Mouse (Mus musculus) right cerebral cortex, adult 18-20 months (tissue): ENCODE data around the gene Dnajb12.
"Not testable (repeated sequence)": the region's sequence is repeated elsewhere in the genome, so short reads cannot be mapped to it uniquely, and the experiment has no call there.

Experiments used
- DNase-seq: peaks from one replicate; pipeline ENCODE4 v3.0.0; 2022; ENCODE audit warnings: mixed read lengths

Dnajb12 gene

GRCm38 (mm10) chr10:59872651-59873050, 6.7 kb upstream of the Dnajb12 start:
- DNase-seq = not testable (repeated sequence)

DNA sequence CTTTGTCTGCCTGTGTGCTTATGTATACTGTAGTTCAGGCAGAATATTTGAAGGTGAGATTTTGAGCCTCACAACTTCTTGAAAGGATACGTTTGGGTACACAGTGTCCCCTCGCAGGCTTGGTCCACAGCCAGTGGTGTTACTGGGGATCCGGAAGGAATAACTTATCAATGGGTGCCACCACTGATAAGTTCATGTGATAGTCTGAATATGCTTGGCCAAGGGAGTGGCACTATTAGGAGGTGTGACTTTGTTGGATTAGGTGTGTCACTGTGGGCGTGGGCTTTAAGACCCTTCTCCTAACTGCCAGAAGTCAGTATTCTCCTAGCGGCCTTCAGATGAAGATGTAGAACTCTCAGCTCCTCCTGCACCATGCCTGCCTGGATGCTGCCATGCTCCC, 6.2 kb upstream of the Dnajb12 start:
- no peak for DNase-seq

DNA sequence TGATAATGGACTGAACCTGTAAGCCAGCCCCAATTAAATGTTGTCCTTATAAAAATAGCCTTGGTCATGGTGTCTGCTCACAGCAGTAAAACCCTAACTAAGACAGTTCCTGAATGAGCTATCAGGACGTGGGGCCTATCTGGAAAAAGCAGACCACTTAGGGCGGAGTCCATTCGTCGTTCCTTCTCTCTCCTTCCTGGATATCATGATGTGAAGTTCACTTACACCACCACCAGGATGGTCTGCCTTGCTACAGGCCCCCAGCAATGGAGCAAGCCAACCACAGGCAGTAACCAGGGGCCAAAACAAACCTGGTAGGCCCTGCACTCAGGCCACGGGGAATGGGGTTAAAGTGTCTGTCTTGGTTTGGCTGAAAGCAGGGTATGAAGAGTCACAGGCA, 5.7 kb upstream of the Dnajb12 start:
- no peak for DNase-seq

GRCm38 (mm10) chr10:59875396-59875795, 4.0 kb upstream of the Dnajb12 start:
- no peak for DNase-seq

DNA sequence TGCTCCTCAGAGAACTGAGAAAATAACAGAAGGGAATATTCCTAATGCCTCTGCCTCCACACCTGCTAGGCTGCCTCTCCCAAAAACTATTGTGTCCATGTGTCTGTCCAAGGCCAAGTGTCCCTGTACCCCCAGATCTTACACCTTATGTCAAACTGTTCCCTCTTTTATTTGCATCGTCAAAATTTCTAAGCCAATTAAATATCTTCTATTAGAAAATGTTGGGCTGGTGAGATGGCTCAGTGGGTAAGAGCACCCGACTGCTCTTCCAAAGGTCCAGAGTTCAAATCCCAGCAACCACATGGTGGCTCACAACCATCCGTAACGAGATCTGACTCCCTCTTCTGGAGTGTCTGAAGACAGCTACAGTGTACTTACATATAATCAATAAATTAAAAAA, 2.7 kb upstream of the Dnajb12 start:
- DNase-seq = not testable (repeated sequence)

DNA sequence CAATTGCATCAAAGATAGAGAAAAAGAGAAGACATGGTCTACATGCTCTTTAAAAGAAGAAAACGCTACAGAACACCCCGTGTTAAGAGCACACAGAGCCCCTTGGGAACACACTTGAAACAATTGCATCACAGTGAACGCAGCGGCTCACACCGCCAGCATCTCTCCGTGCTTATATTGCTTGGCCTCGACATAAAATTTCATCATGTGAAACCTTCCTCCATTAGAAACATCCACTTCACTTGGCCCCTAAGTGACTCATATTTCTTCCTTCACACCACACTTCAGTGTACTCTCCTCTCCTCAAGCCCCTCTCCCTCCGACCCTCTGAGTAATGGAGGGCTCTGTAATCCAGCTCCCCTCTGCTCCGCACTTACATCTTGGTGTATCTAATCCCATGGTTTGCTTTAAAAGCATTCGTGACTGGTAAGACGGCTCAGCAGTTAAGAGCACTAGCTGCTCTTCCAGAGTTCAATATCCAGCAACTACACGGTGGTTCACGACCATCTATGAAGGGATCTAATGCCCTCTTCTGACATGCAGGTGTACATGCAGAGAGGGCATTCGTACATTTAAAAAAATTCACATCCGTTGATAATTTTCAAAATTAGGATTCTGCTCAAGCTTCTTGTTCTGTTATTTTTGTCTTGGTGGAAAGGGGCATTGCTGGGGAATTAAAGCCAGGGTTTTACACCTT, 1.8 kb upstream of the Dnajb12 start:
- DNase-seq = no peak

GRCm38 (mm10) chr10:59878823-59879222, 533 bp upstream of the Dnajb12 start:
- peak; percentile 24 for DNase-seq

- no peak for DNase-seq
These were observed 652 bp downstream of the Dnajb12 start for GRCm38 (mm10) chr10:59880029-59880386.

DNA sequence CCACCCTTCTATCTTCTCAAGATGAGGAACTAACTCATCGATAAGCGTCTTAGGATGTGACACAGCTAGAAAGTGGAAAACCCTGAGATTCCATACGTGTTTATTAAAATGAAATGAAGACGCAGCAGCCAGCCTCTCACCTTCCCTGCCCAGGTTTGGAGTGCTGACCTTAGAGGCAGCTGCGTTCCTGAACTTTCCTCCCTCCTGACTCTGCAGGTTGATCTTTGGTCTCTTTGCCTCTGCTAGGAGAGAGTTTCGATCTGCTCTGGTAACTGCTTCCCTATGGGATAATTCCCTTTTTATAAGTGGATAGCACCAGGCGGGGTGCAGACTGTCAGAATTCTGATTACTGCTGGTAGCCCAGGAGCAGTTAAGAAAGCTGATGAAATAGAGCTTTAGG, 1.5 kb downstream of the Dnajb12 start:
- no peak for DNase-seq

- no peak for DNase-seq
These were observed 5.2 kb downstream of the Dnajb12 start for GRCm38 (mm10) chr10:59884327-59885173.

- no peak for DNase-seq
These were observed 6.1 kb downstream of the Dnajb12 start for GRCm38 (mm10) chr10:59885174-59886080.

- no peak for DNase-seq
These were observed 6.7 kb downstream of the Dnajb12 start for GRCm38 (mm10) chr10:59886081-59886466.

DNA sequence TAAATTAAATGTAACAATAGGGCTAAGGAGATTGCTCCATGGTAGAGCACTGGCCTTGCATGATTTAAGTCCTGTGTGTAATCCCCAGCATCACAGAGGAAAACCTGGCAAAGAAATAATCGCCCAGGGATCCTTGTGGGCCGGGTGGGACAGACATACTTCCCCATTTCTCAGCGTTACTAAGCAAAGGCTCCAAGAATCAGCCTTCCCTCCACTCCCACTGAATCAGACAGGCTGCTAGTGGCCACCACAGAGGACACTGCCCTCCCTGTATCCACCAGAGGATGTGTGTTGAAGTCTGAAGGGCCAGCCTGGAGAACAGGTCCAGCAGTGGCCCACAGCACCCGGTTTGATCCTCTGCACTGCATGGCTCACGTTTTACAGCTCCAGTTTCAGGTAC, 8.1 kb downstream of the Dnajb12 start:
- DNase-seq = no peak

DNA sequence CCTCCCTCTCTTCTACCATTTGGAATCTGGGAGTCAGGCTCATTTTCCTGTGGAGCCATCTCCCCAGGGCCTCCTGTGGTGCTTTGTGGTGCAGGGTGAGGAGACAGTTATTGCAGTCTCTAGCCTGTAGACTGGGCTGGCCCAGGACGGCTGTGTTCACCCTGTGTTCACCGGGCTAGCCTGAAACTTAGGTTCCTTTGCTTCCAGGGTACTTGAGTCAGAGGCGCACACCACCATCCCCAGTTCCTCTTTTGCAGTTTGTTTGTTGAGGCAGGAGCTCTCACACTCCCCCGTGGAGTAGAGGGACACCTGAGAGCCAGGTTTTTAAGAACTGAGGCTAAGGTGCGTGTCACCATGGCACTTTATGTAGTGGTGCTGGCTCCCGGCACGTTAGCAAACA, 10.0 kb downstream of the Dnajb12 start:
- DNase-seq = no peak

DNA sequence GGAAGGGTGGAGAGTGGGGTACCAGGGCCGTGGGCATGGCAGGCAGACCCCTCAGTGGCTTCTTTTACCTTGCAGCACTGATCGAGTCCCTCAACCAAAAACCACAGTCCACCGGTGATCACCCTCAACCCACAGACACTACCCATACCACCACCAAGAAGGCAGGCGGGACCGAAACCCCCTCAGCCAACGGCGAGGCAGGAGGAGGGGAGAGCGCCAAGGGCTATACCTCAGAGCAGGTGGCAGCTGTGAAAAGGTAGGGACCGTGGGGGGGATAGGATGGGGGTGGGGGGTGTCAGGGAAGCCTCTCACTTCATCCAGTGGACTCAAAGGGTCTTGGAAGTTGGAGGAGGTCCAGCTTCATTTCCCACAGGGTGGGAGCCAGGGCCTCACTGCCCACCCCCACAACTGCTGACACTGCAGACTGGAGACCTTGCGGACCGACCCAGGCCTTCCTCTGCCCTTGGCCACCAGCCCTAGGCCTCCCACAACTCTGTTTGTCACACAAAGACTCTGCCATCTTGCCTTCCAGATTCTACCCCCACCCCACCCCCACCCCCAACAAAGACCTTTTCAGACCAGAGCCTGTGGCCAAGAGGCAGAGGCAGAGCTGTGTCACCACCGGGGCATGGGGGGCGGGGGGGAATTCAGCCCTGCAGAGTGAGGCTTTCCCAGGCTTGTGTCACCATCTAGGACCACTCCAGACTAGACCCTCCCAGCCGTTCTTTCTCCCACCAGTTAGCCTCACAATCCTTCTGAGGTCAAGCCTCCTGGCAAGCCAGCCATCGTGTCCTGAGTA, 10.8 kb downstream of the Dnajb12 start:
- no peak for DNase-seq

- DNase-seq = peak; percentile 73
These were observed 13.6 kb downstream of the Dnajb12 start for GRCm38 (mm10) chr10:59892977-59893376.

GRCm38 (mm10) chr10:59894251-59895160, 15.2 kb downstream of the Dnajb12 start:
- peak; percentile 84 for DNase-seq

- no peak for DNase-seq
These were observed 16.3 kb downstream of the Dnajb12 start for GRCm38 (mm10) chr10:59895460-59896186.

GRCm38 (mm10) chr10:59896211-59896610, 16.9 kb downstream of the Dnajb12 start:
- DNase-seq = no peak

DNA sequence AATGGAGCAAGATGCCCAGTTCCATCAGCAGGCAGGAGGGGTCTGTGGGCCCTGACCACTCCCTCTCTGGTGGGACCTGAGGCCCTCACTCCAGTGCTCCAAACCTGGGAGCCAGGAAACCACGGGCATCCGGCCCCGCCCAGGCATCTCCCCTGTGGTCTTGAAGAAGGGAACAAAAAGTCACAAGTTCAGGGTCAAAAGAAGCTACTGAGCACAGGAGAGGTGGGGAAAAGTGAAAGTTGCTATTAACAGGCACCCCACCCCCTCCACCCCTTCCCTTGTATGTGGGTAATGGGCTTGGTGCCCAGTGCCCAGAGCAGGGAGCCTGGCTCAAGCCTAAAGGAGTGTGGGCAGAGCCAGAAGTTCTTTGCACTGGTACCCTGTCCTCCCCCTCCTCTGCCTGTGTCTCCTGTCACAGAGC, 17.6 kb downstream of the Dnajb12 start:
- no peak for DNase-seq

DNA sequence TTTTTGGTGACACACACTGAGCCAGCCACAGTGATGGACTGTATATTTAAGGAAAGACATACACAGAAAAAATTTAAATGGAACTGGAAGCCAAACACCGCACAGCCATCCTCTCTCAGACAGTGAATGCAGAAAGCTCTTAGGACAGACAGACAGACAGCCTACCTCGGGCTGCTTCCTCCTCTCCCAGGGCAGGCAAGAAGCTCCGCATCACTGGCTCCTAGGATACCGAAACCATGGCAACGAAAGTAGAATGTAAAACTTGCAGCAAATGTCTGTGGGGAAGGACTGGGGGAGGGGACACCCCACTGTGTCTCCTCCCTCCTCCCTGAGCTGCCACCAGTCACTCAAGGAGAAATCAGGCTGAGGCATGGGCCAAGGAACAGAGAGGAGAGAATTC, 18.2 kb downstream of the Dnajb12 start:
- DNase-seq = peak; percentile 91
